ENCODE assay signal across 8 mouse cellular contexts in genomic region chr12:73546086-73546711, GRCm38 (mm10). TPM values are rescaled to one million over a fixed set of nuclear protein-coding genes. Genes with fewer than 3 reads are reported as not detected.
DNase-seq lines count a peak whose midpoint lies in the region; ATAC-seq and TF ChIP-seq lines count a peak whose summit lies in the region.

TSS of gene Tmem30b (minus strand) at chr12:73546392.

- ATAC-seq in intestine, embryonic 14.5 days (replicated peaks; ENCODE audit: low FRiP score, low TSS enrichment, low read depth) = peak; percentile 91
- peak; percentile 44 for ATAC-seq in liver, embryonic 16.5 days (ENCODE audit: low read depth)
- no peak for ATAC-seq in frontal cortex, adult (ENCODE audit: low TSS enrichment)

- H3K4me2 ChIP-seq in intestine, embryonic 14.5 days (ENCODE audit: low read length) = peak within 1 kb of the TSS; percentile 62
- peak within 1 kb of the TSS; percentile 57 for H3K4me2 ChIP-seq in liver, embryonic 16.5 days (ENCODE audit: low read depth, low read length)

- WGBS in intestine, embryonic 14.5 days = 4% methylated on average over 41 of the region's 61 CpGs
- WGBS in liver, embryonic 16.5 days (ENCODE audit: insufficient replicate concordance) = 6% methylated on average over 57 of the region's 61 CpGs
- 2% methylated on average over 61 of the region's 61 CpGs for WGBS in cerebellum, adult 2 months

- peaks cover 76% of the 10 kb centered on the region for H3K27me3 ChIP-seq in intestine, embryonic 14.5 days (replicated peaks; ENCODE audit: control insufficient read depth, insufficient read depth, low read length)
- peaks cover 48% of the 10 kb centered on the region for H3K27me3 ChIP-seq in liver, embryonic 16.5 days (ENCODE audit: control insufficient read depth, insufficient read depth, low read depth, low read length)
- H3K27me3 ChIP-seq in cerebellum, adult 2 months (ENCODE audit: control insufficient read depth, insufficient read depth, low read length) = peaks cover 6% of the 10 kb centered on the region; the same call in 1 of the 2 replicates

- DNase-seq in embryo, embryonic 9.5 days (ENCODE audit: extremely low spot score) = peak; percentile 52
- no peak for DNase-seq in embryo, embryonic 11 days
- DNase-seq in intestine, embryonic 14.5 days (ENCODE audit: low spot score) = peak; percentile 75
- peak; percentile 39 for DNase-seq in retina, embryonic 14.5 days (ENCODE audit: low spot score)
- DNase-seq in cerebellum, adult 2 months = no peak

- H3K9ac ChIP-seq in intestine, embryonic 14.5 days (ENCODE audit: low read length) = peak within 1 kb of the TSS; percentile 43
- H3K9ac ChIP-seq in liver, embryonic 16.5 days (ENCODE audit: low read depth, low read length) = peak within 1 kb of the TSS; percentile 54

- no peaks in the 10 kb centered on the region for H3K4me1 ChIP-seq in brown adipose tissue, adult 24 weeks (ENCODE audit: control insufficient read depth, insufficient read depth, insufficient read length, low read length)
- 0 out of 2 replicates have a peak, but pooled peaks cover 5% of the 10 kb centered on the region for H3K4me1 ChIP-seq in intestine, embryonic 14.5 days (replicated peaks; ENCODE audit: control insufficient read depth, insufficient read depth, low read length)
- H3K4me1 ChIP-seq in liver, embryonic 16.5 days (ENCODE audit: control insufficient read depth, low read depth, low read length) = no peaks in the 10 kb centered on the region; the same call in 1 of the 2 replicates
- no peaks in the 10 kb centered on the region; the same call in 1 of the 2 replicates for H3K4me1 ChIP-seq in cerebellum, adult 2 months (ENCODE audit: control insufficient read depth, insufficient read depth, low read length)

- H3K9me3 ChIP-seq in intestine, embryonic 14.5 days (ENCODE audit: control insufficient read depth, low read length) = no peaks in the 10 kb centered on the region
- no peaks in the 10 kb centered on the region for H3K9me3 ChIP-seq in liver, embryonic 16.5 days (replicated peaks; ENCODE audit: control insufficient read depth, low read length)

- H3K27ac ChIP-seq in brown adipose tissue, adult 24 weeks (replicated peaks; ENCODE audit: low read depth, low read length) = no peak within 1 kb of the TSS
- H3K27ac ChIP-seq in intestine, embryonic 14.5 days (ENCODE audit: low read depth) = peak within 1 kb of the TSS; percentile 34
- peak within 1 kb of the TSS; percentile 44; the same call in 1 of the 2 replicates for H3K27ac ChIP-seq in liver, embryonic 16.5 days (ENCODE audit: low read length)
- H3K27ac ChIP-seq in cerebellum, adult 2 months (ENCODE audit: insufficient read depth, low read length) = no peak within 1 kb of the TSS

- no peak for TF ChIP-seq POLR2A in cerebellum, adult 2 months (IDR thresholded peaks at IDR 0.05; ENCODE audit: borderline replicate concordance, insufficient read depth, low read length)

- H3K4me3 ChIP-seq in brown adipose tissue, adult 24 weeks (ENCODE audit: insufficient read depth, low read depth, low read length) = peak within 1 kb of the TSS; percentile 42
- peak within 1 kb of the TSS; percentile 37 for H3K4me3 ChIP-seq in intestine, embryonic 14.5 days (ENCODE audit: low read depth, low read length)
- peak within 1 kb of the TSS; percentile 53 for H3K4me3 ChIP-seq in liver, embryonic 16.5 days (ENCODE audit: low read depth, low read length)
- no peak within 1 kb of the TSS for H3K4me3 ChIP-seq in cerebellum, adult 2 months (replicated peaks; ENCODE audit: insufficient read depth, low read depth, low read length)

- TF ChIP-seq CTCF in cerebellum, adult 2 months (IDR thresholded peaks at IDR 0.05; ENCODE audit: borderline replicate concordance, insufficient read depth, low read depth, low read length) = no peak

- H3K36me3 ChIP-seq in intestine, embryonic 14.5 days (ENCODE audit: control insufficient read depth, insufficient read depth, low read length) = no peaks in the 10 kb centered on the region
- no peaks in the 10 kb centered on the region for H3K36me3 ChIP-seq in liver, embryonic 16.5 days (ENCODE audit: control insufficient read depth, insufficient read depth)

RNA-seq across cellular contexts. Expression of gene Tmem30b, which starts in this region (rescaled TPM):
- polyA plus RNA-seq in brown adipose tissue, adult 24 weeks (2012; ENCODE audit: insufficient read depth, insufficient read length, missing spikeins) = 0.55 TPM in 1 of 2 replicates, not detected in the other
- 34.5 and 41.3 TPM in 2 replicates for polyA plus RNA-seq in intestine, embryonic 14.5 days (2014; fragmentation: Nextera tagmentation; extraction: Ambion mirVana)
- polyA plus RNA-seq in liver, embryonic 16.5 days (2015; fragmentation: Nextera tagmentation; extraction: Ambion mirVana) = 12.9 and 14.4 TPM in 2 replicates
- polyA plus RNA-seq in cerebellum, adult 2 months (2012; rRNA removed) = 0.62 and 0.97 TPM in 2 replicates

Comparison
In these comparisons a context has a peak if more than half of its experiments do, and no peak if none do; other contexts are left out.
1. DNase-seq: peak in embryo, embryonic 9.5 days (single experiment), intestine, embryonic 14.5 days (single experiment) and retina, embryonic 14.5 days (single experiment); none in embryo, embryonic 11 days (single experiment) and cerebellum, adult 2 months (0 of 2).
2. H3K27ac ChIP-seq: peak in intestine, embryonic 14.5 days (single experiment) and liver, embryonic 16.5 days (single experiment); none in brown adipose tissue, adult 24 weeks (single experiment) and cerebellum, adult 2 months (single experiment).